Mouse (Mus musculus): ENCODE measurements around the gene Nrbf2.

GRCm38 (mm10) chr10:67312456-67312855 lies 27.4 kb upstream of the Nrbf2 start:
- TF ChIP-seq CTCF (IDR thresholded peaks at IDR 0.05; ENCODE audit: control insufficient read depth, insufficient read depth, insufficient replicate concordance, low read depth, low read length) (no peak), POLR2A (IDR thresholded peaks at IDR 0.05; ENCODE audit: control insufficient read depth, low read depth, low read length) (no peak)
